Mouse (Mus musculus) adrenal gland, postnatal 25 days (tissue): ENCODE data around the gene Magel2. TPM values are rescaled to one million over a fixed set of nuclear protein-coding genes. Genes with fewer than 3 reads are reported as not detected.

Experiments
- DNase-seq: peaks from one replicate; pipeline ENCODE4 v3.0.0; 2021; ENCODE audit warnings: mixed read lengths
- total RNA-seq: library from RNA; stranded (reverse); gene quantifications from 2 replicates; pipeline ENCODE4 v1.2.3, GENCODE M21; 2021

The Magel2 gene
- total RNA-seq, 1 experiment from 2014 or later, result 3.8 TPM

- no peak for DNase-seq
Measured at GRCm38 (mm10) chr7:62423210-62423609, 46.4 kb downstream of the Magel2 start.

GRCm38 (mm10) chr7:62428337-62428736, 51.5 kb downstream of the Magel2 start:
- peak; percentile 13 for DNase-seq

Other genes starting within 250 kb of the Magel2 start
- 64.2 and 76.2 TPM in 2 replicates for gene Ndn, start 30.4 kb upstream of the Magel2 start, total RNA-seq
- gene Mkrn3, start 43.1 kb downstream of the Magel2 start, total RNA-seq, result 1.3 and 1.9 TPM in 2 replicates
- 2.0 and 3.1 TPM in 2 replicates for gene Peg12, start 87.5 kb downstream of the Magel2 start, total RNA-seq